Mouse (Mus musculus): Measurements from ENCODE around the gene Btla.

Gene Btla

GRCm38 (mm10) chr16:45259663-45260062 is 35.5 kb downstream of the Btla start:
- DNase-seq, result peak; percentile 5 to 9

GRCm38 (mm10) chr16:45261321-45261720 is 37.2 kb downstream of the Btla start:
- no peak for DNase-seq

DNA sequence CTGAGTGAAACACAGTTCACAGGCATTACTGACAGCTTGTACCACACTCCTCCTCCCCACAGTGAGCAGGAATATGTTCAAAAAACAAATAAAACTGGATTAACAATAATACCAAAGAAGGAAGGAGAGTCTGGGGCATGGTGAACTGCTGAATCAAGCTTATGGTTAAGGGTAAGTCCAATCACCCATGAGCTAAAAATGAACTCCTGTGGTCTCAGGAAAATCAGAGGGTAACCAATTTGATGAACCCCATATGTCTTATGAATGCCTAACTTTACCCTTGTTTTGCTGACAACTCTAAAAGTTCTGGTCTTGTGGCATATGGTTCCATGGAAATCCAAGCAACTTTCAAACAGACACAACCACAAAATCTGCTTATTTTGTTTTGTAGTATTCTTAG is 37.9 kb downstream of the Btla start:
- DNase-seq, result no peak

DNA sequence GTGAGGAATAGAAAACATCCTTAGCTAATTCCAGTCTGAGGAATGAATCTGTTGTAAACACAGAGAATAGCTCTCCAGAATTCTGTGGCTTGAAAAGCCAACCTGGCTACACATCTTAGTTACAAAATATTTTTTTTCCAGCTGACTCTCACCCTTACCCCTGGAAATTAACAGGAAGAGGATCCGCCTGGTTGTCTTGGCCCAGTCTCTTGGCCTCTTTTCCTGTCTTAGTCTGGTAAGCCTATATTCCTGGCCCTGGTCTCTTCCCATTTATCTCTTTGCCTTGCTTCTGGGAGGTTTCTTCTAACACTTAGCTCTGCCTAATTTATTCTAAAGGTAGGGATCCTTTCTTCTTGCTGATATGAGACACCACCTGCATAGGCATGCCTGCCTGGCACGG is 45.8 kb downstream of the Btla start:
- DNase-seq, result no peak

- peak in 1 of 2 experiments; percentile 5 for DNase-seq
Observed at GRCm38 (mm10) chr16:45283093-45283492, 59.0 kb downstream of the Btla start.

DNA sequence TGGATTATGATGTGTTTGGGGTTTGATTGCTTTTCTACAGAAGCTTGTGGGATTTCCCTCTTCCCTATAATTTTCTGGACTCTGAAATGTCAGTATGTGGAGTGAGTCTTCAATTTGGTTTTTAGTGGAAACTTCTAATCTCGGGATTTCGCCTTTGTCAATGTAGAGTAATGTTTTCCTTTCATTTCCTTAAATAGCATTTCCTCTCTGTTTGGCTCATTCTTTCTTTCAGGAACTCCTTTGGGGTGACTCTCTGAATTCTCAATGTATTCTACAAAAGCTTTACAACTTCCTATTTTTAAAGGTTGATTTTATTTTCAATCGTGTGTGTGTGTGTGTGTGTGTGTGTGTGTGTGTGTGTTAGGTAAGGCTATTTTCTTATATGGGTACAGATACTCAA is 73.7 kb downstream of the Btla start:
- no peak for DNase-seq
